Comparison of ENCODE assay signal across 10 mouse cellular contexts in the genomic region with DNA sequence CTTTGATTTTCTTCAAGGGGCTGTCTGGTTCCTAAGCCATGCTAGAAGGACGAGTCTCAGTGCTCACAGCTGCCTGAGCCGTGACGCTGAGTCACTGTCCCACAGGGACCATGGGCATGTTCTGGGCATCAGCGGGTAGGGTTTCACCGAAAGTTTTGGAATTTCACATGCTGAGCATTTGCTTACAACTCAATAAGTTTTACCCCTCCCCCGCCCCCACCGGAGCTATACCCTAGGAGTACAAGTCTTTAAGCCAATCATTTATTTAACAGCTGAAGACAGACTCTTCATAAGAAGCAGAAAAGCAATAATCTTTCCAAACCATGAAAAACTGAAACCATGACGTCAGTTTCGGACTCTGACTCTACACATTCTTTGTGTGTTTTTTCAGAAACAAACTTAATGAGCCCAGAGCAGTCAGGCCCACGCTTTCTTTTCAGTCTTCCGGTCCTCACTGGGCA. TPM values are rescaled to one million over a fixed set of nuclear protein-coding genes. Genes with fewer than 3 reads are reported as not detected.
DNase-seq lines count a peak whose midpoint lies in the region; ATAC-seq and TF ChIP-seq lines count a peak whose summit lies in the region.
"Had no signal": no experiment of that assay in that cellular context is flagged by ENCODE, and none has a peak within 500 bp of the region (broad histone marks: within the 10 kb centered on the region; RNA-seq: fewer than 3 reads in every experiment).

No protein-coding gene starts in this region.

- no peak overlapping the region for H3K27ac ChIP-seq in liver, embryonic 15.5 days (replicated peaks)
- H3K27ac ChIP-seq in liver, postnatal 0 days (ENCODE audit: low read depth) = no peak overlapping the region
- peak overlapping the region; percentile 49 for H3K27ac ChIP-seq in brown adipose tissue, adult 24 weeks (replicated peaks; ENCODE audit: low read depth, low read length)
- no peak overlapping the region for H3K27ac ChIP-seq in neural tube, embryonic 14.5 days (ENCODE audit: low read depth, low read length)

- H3K9me3 ChIP-seq in liver, embryonic 15.5 days (replicated peaks) = no peaks in the 10 kb centered on the region
- H3K9me3 ChIP-seq in liver, postnatal 0 days (ENCODE audit: low read length) = no peaks in the 10 kb centered on the region
- H3K9me3 ChIP-seq in neural tube, embryonic 14.5 days (ENCODE audit: control insufficient read depth, low read length) = no peaks in the 10 kb centered on the region
- H3K9me3 ChIP-seq: G1E had no signal

- peak; percentile 88 for DNase-seq in heart, adult 11 months
- DNase-seq in heart, postnatal 36 days = no peak
- no peak for DNase-seq in liver, postnatal 0 days
- no peak for DNase-seq in left cerebral cortex, postnatal 25 days (ENCODE audit: low spot score in 2 of 2)
- DNase-seq in spleen, postnatal 36 days (ENCODE audit: low spot score in 2 of 2) = no peak
- DNase-seq: lung, postnatal 4 days had no signal

- ATAC-seq in liver, embryonic 15.5 days (ENCODE audit: insufficient read depth) = no peak
- ATAC-seq in liver, postnatal 0 days = no peak
- no peak for ATAC-seq in neural tube, embryonic 14.5 days (ENCODE audit: low read depth)

- no peak overlapping the region for H3K4me3 ChIP-seq in liver, embryonic 15.5 days (replicated peaks)
- H3K4me3 ChIP-seq in liver, postnatal 0 days (ENCODE audit: low read depth, low read length) = no peak overlapping the region
- H3K4me3 ChIP-seq in brown adipose tissue, adult 24 weeks (ENCODE audit: insufficient read depth, low read depth, low read length) = peak overlapping the region; percentile 84
- no peak overlapping the region for H3K4me3 ChIP-seq in neural tube, embryonic 14.5 days (ENCODE audit: low read depth, low read length)

- TF ChIP-seq EP300 in liver, postnatal 0 days (IDR thresholded peaks at IDR 0.05; ENCODE audit: low read depth) = no peak

- no peak overlapping the region for H3K9ac ChIP-seq in liver, embryonic 15.5 days
- no peak overlapping the region for H3K9ac ChIP-seq in liver, postnatal 0 days (replicated peaks)
- H3K9ac ChIP-seq in neural tube, embryonic 14.5 days (replicated peaks; ENCODE audit: low read depth, low read length) = no peak overlapping the region

- H3K27me3 ChIP-seq in liver, embryonic 15.5 days = no peaks in the 10 kb centered on the region
- H3K27me3 ChIP-seq in liver, postnatal 0 days (ENCODE audit: insufficient read depth, low read length) = no peaks in the 10 kb centered on the region
- H3K27me3 ChIP-seq in neural tube, embryonic 14.5 days (ENCODE audit: control insufficient read depth, insufficient read depth, low read length) = no peaks in the 10 kb centered on the region

- no peak for TF ChIP-seq CTCF in liver, postnatal 0 days (IDR thresholded peaks at IDR 0.05; ENCODE audit: low read depth)

- peak overlapping the region; percentile 98; the same call in 1 of the 2 replicates for H3K4me2 ChIP-seq in liver, embryonic 15.5 days
- H3K4me2 ChIP-seq in liver, postnatal 0 days (ENCODE audit: low read depth, low read length) = no peak overlapping the region
- H3K4me2 ChIP-seq in neural tube, embryonic 14.5 days (ENCODE audit: low read depth, low read length) = peak overlapping the region; percentile 75; the same call in 1 of the 2 replicates

- WGBS in liver, embryonic 15.5 days (ENCODE audit: insufficient replicate concordance) = 82% methylated on average over 11 of the region's 11 CpGs
- 88% methylated on average over 11 of the region's 11 CpGs for WGBS in liver, postnatal 0 days (ENCODE audit: insufficient replicate concordance)
- 84% methylated on average over 11 of the region's 11 CpGs for WGBS in neural tube, embryonic 14.5 days

- H3K4me1 ChIP-seq in liver, embryonic 15.5 days (replicated peaks) = peaks cover 24% of the 10 kb centered on the region
- peaks cover 10% of the 10 kb centered on the region; the same call in 1 of the 2 replicates for H3K4me1 ChIP-seq in liver, postnatal 0 days (ENCODE audit: insufficient read depth)
- H3K4me1 ChIP-seq in brown adipose tissue, adult 24 weeks (ENCODE audit: control insufficient read depth, insufficient read depth, insufficient read length, low read length) = peaks cover 2% of the 10 kb centered on the region
- H3K4me1 ChIP-seq in neural tube, embryonic 14.5 days (ENCODE audit: control insufficient read depth, insufficient read depth, low read length) = peaks cover 13% of the 10 kb centered on the region

- no peaks in the 10 kb centered on the region; the same call in 1 of the 2 replicates for H3K36me3 ChIP-seq in liver, embryonic 15.5 days (replicated peaks)
- H3K36me3 ChIP-seq in liver, postnatal 0 days (replicated peaks; ENCODE audit: insufficient read depth, low read length) = peaks cover 2% of the 10 kb centered on the region
- H3K36me3 ChIP-seq in neural tube, embryonic 14.5 days (ENCODE audit: control insufficient read depth, insufficient read depth, low read length) = no peaks in the 10 kb centered on the region

- intact Hi-C loops in heart, postnatal 36 days (cut with DNase I) = loop anchor here (5.0 kb wide), 2 partner anchors 302 to 397 kb away; no protein-coding TSS in a partner anchor
- intact Hi-C loops in left cerebral cortex, postnatal 25 days (cut with DNase I) = loop anchor here (5.0 kb wide), 3 partner anchors 83 to 948 kb away; a partner anchor contains a TSS

RNA-seq across cellular contexts. Expression of a gene that starts 1.5 kb away (rescaled TPM):
- total RNA-seq in heart, postnatal 36 days (2021) = 1 to 10 TPM; 7.5 to 8.8 TPM
- polyA plus RNA-seq in liver, embryonic 15.5 days (2015; fragmentation: Nextera tagmentation; extraction: Ambion mirVana) = 6.4 and 6.6 TPM in 2 replicates
- 6.7 and 7.4 TPM in 2 replicates for polyA plus RNA-seq in liver, postnatal 0 days (2015; fragmentation: Nextera tagmentation; extraction: Ambion mirVana)
- polyA plus RNA-seq in brown adipose tissue, adult 24 weeks (2012; ENCODE audit: insufficient read depth, insufficient read length, missing spikeins) = 4.2 and 4.5 TPM in 2 replicates
- 17.2 and 18.1 TPM in 2 replicates for polyA plus RNA-seq in neural tube, embryonic 14.5 days (2014; fragmentation: Nextera tagmentation; extraction: Ambion mirVana)
- total RNA-seq in left cerebral cortex, postnatal 25 days (2021) = 10 to 100 TPM; 10.8 to 13.4 TPM
